Mouse (Mus musculus) stomach, embryonic 15.5 days (tissue): ENCODE data around the gene Dis3l2. TPM values are rescaled to one million over a fixed set of nuclear protein-coding genes. Genes with fewer than 3 reads are reported as not detected.

ENCODE experiments used
- ATAC-seq: fragments of 200-750 bp; cut with Nextera tagmentation; 2 replicates; pipeline ENCODE4 v1.8.0; 2017; ENCODE audit warnings: low read depth, moderate number of reproducible peaks, moderate TSS enrichment; ENCODE audit not compliant: insufficient read depth, low FRiP score
- H3K27ac ChIP-seq: fragments of 300-500 bp; sonication (generic); 2 replicates; pipeline ENCODE4 v1.5.1; 2015; ENCODE audit warnings: mild to moderate bottlenecking, inconsistent platforms
- H3K27me3 ChIP-seq: fragments of 300-500 bp; sonication (generic); replicated peaks from 2 replicates; pipeline ENCODE4 v1.6.1; 2015; ENCODE audit warnings: inconsistent platforms
- H3K36me3 ChIP-seq: fragments of 300-500 bp; sonication (generic); 2 replicates; pipeline ENCODE4 v1.6.1; 2015; ENCODE audit warnings: inconsistent platforms
- H3K4me1 ChIP-seq: fragments of 300-500 bp; sonication (generic); 2 replicates; pipeline ENCODE4 v1.6.1; 2015; ENCODE audit warnings: inconsistent platforms
- H3K4me2 ChIP-seq: fragments of 300-500 bp; sonication (generic); 2 replicates; pipeline ENCODE4 v1.6.1; 2015; ENCODE audit warnings: mild to moderate bottlenecking, inconsistent platforms
- H3K4me3 ChIP-seq: fragments of 300-500 bp; sonication (generic); replicated peaks from 2 replicates; pipeline ENCODE4 v1.5.1; 2015; ENCODE audit warnings: inconsistent platforms
- H3K9ac ChIP-seq: fragments of 300-500 bp; sonication (generic); 2 replicates; pipeline ENCODE4 v1.6.1; 2015; ENCODE audit warnings: inconsistent platforms
- H3K9me3 ChIP-seq: fragments of 300-500 bp; sonication (generic); 2 replicates; pipeline ENCODE4 v1.6.1; 2016; ENCODE audit warnings: inconsistent platforms
- WGBS: fragments of 180-500 bp; shearing (Covaris S2); methylation state at CpG from one replicate; pipeline ENCODE4 v1.1.7; 2015; 5-methylcytosine and 5-hydroxymethylcytosine counted together
- polyA plus RNA-seq: library from polyadenylated mRNA; unstranded; fragments of >200 nt; fragmentation: Nextera tagmentation; extraction: Ambion mirVana; gene quantifications from 2 replicates; pipeline ENCODE4 v1.2.1, GENCODE M21; 2015

The Dis3l2 gene
- polyA plus RNA-seq, 1 experiment from 2014 or later, result 18.9 TPM

- H3K36me3 ChIP-seq, result peaks cover 7% of the 10 kb centered on the region; the same call in 1 of the 2 replicates
- WGBS, result 62% methylated on average over 1 of the region's 1 CpGs
- no peak overlapping the region for H3K4me3 ChIP-seq
- H3K4me2 ChIP-seq, result no peak overlapping the region
- no peaks in the 10 kb centered on the region for H3K27me3 ChIP-seq
- ATAC-seq, result no peak
- H3K9me3 ChIP-seq, result no peaks in the 10 kb centered on the region
- H3K9ac ChIP-seq, result no peak overlapping the region
- no peaks in the 10 kb centered on the region for H3K4me1 ChIP-seq
- no peak overlapping the region for H3K27ac ChIP-seq
Observed at GRCm38 (mm10) chr1:86858876-86859275, 155.3 kb downstream of the Dis3l2 start.

GRCm38 (mm10) chr1:86859371-86859770 is 155.8 kb downstream of the Dis3l2 start:
- H3K36me3 ChIP-seq, result peaks cover 7% of the 10 kb centered on the region; the same call in 1 of the 2 replicates
- no peaks in the 10 kb centered on the region for H3K9me3 ChIP-seq
- no peak overlapping the region for H3K4me2 ChIP-seq
- no peak for ATAC-seq
- H3K9ac ChIP-seq, result no peak overlapping the region
- no peaks in the 10 kb centered on the region for H3K27me3 ChIP-seq
- 32% methylated on average over 1 of the region's 1 CpGs for WGBS
- no peaks in the 10 kb centered on the region for H3K4me1 ChIP-seq
- no peak overlapping the region for H3K4me3 ChIP-seq
- no peak overlapping the region for H3K27ac ChIP-seq

- H3K27me3 ChIP-seq, result no peaks in the 10 kb centered on the region
- H3K27ac ChIP-seq, result no peak overlapping the region
- 45% methylated on average over 2 of the region's 2 CpGs for WGBS
- H3K9ac ChIP-seq, result no peak overlapping the region
- H3K4me3 ChIP-seq, result no peak overlapping the region
- no peak for ATAC-seq
- no peaks in the 10 kb centered on the region for H3K9me3 ChIP-seq
- H3K4me1 ChIP-seq, result no peaks in the 10 kb centered on the region
- no peak overlapping the region for H3K4me2 ChIP-seq
- 0 out of 2 replicates have a peak, but pooled peaks cover 3% of the 10 kb centered on the region for H3K36me3 ChIP-seq
Observed at GRCm38 (mm10) chr1:86873745-86874144, 170.1 kb downstream of the Dis3l2 start.

- H3K9ac ChIP-seq, result no peak overlapping the region
- no peak overlapping the region for H3K4me3 ChIP-seq
- 0 out of 2 replicates have a peak, but pooled peaks cover 3% of the 10 kb centered on the region for H3K36me3 ChIP-seq
- no peak overlapping the region for H3K27ac ChIP-seq
- no peaks in the 10 kb centered on the region for H3K4me1 ChIP-seq
- H3K9me3 ChIP-seq, result no peaks in the 10 kb centered on the region
- no peak overlapping the region for H3K4me2 ChIP-seq
- no peaks in the 10 kb centered on the region for H3K27me3 ChIP-seq
- ATAC-seq, result no peak
Observed at GRCm38 (mm10) chr1:86878743-86879142, 175.1 kb downstream of the Dis3l2 start.

GRCm38 (mm10) chr1:86879547-86879946 is 175.9 kb downstream of the Dis3l2 start:
- WGBS, result 91% methylated on average over 2 of the region's 2 CpGs
- ATAC-seq, result no peak
- 0 out of 2 replicates have a peak, but pooled peaks cover 3% of the 10 kb centered on the region for H3K36me3 ChIP-seq

GRCm38 (mm10) chr1:86887060-86887459 is 183.5 kb downstream of the Dis3l2 start:
- no peak for ATAC-seq
- WGBS, result 92% methylated on average over 1 of the region's 1 CpGs
- H3K36me3 ChIP-seq, result no peaks in the 10 kb centered on the region

More at GRCm38 (mm10) chr1:86879547-86879946, 175.9 kb downstream of the Dis3l2 start:
- H3K27ac ChIP-seq, result no peak overlapping the region
- H3K4me2 ChIP-seq, result no peak overlapping the region
- H3K4me3 ChIP-seq, result no peak overlapping the region
- no peaks in the 10 kb centered on the region for H3K4me1 ChIP-seq
- no peak overlapping the region for H3K9ac ChIP-seq
- no peaks in the 10 kb centered on the region for H3K9me3 ChIP-seq
- no peaks in the 10 kb centered on the region for H3K27me3 ChIP-seq

DNA sequence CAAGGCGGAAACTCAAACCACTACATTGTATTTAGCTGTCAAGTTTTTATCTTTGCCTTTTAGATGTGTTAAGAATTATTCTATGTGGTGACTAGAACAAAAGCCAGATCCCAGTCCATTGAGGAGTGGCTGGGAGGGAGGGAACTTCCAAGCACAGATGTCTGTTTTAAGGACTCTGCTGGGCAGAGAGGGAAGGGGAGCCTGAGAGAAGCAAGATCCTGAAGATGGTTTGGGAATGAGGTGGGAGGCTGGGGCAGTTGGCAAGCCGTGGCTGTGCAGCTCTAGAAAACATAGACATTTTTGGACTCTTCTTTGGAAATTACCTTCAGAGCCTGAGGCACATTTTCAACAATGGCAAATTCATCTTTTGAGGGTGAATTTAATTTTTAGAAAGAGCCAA is 208.9 kb downstream of the Dis3l2 start:
- no peak overlapping the region for H3K27ac ChIP-seq
- no peaks in the 10 kb centered on the region for H3K27me3 ChIP-seq
- no peak for ATAC-seq
- WGBS, result 71% methylated on average over 2 of the region's 2 CpGs
- no peak overlapping the region for H3K4me3 ChIP-seq
- no peak overlapping the region for H3K9ac ChIP-seq
- H3K9me3 ChIP-seq, result no peaks in the 10 kb centered on the region
- no peaks in the 10 kb centered on the region for H3K4me1 ChIP-seq
- no peaks in the 10 kb centered on the region for H3K36me3 ChIP-seq
- no peak overlapping the region for H3K4me2 ChIP-seq

More at GRCm38 (mm10) chr1:86887060-86887459, 183.5 kb downstream of the Dis3l2 start:
- Histone ChIP-seq H3K9me3 (no peaks in the 10 kb centered on the region), H3K9ac (no peak overlapping the region), H3K27ac (no peak overlapping the region), H3K4me1 (no peaks in the 10 kb centered on the region), H3K4me3 (no peak overlapping the region), H3K27me3 (no peaks in the 10 kb centered on the region), H3K4me2 (no peak overlapping the region)

DNA sequence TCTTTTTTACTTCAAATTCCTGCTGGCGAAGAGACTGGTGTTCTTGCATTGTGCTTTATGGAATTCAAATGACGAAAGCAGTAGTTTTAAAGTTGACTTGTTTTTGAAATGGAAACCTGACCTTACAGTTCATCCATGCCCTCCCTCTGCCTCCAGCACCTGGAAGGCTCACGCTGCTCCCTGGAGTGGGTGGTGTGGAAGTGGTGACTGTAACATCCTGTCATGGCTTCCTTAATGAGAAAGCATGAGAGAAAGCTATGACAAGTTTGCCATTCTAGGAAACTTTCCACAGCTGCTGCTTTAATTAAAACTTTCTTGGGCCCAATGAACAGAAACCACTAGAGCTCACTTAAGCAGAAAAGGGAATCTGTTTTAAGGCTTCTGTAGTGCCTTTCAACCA is 210.3 kb downstream of the Dis3l2 start:
- Histone ChIP-seq H3K4me1 (no peaks in the 10 kb centered on the region), H3K27me3 (no peaks in the 10 kb centered on the region), H3K36me3 (no peaks in the 10 kb centered on the region), H3K4me2 (no peak overlapping the region), H3K9ac (no peak overlapping the region), H3K27ac (no peak overlapping the region), H3K4me3 (no peak overlapping the region), H3K9me3 (no peaks in the 10 kb centered on the region)
- no peak for ATAC-seq
- 81% methylated on average over 3 of the region's 3 CpGs for WGBS

GRCm38 (mm10) chr1:86914697-86915096 is 211.1 kb downstream of the Dis3l2 start:
- H3K4me1 ChIP-seq, result no peaks in the 10 kb centered on the region
- ATAC-seq, result no peak
- no peak overlapping the region for H3K27ac ChIP-seq
- H3K9me3 ChIP-seq, result no peaks in the 10 kb centered on the region
- no peaks in the 10 kb centered on the region for H3K27me3 ChIP-seq
- H3K36me3 ChIP-seq, result no peaks in the 10 kb centered on the region
- no peak overlapping the region for H3K9ac ChIP-seq
- WGBS, result 92% methylated on average over 2 of the region's 2 CpGs
- no peak overlapping the region for H3K4me3 ChIP-seq
- H3K4me2 ChIP-seq, result no peak overlapping the region

GRCm38 (mm10) chr1:86916355-86916984 is 212.9 kb downstream of the Dis3l2 start:
- no peaks in the 10 kb centered on the region for H3K36me3 ChIP-seq
- H3K27ac ChIP-seq, result peak overlapping the region; percentile 9; the same call in 1 of the 2 replicates
- no peak overlapping the region for H3K9ac ChIP-seq
- peak; percentile 75; the same call in 1 of the 2 replicates for ATAC-seq
- H3K4me1 ChIP-seq, result no peaks in the 10 kb centered on the region
- H3K9me3 ChIP-seq, result no peaks in the 10 kb centered on the region
- no peak overlapping the region for H3K4me2 ChIP-seq
- no peak overlapping the region for H3K4me3 ChIP-seq
- no peaks in the 10 kb centered on the region for H3K27me3 ChIP-seq
- 69% methylated on average over 8 of the region's 8 CpGs for WGBS

DNA sequence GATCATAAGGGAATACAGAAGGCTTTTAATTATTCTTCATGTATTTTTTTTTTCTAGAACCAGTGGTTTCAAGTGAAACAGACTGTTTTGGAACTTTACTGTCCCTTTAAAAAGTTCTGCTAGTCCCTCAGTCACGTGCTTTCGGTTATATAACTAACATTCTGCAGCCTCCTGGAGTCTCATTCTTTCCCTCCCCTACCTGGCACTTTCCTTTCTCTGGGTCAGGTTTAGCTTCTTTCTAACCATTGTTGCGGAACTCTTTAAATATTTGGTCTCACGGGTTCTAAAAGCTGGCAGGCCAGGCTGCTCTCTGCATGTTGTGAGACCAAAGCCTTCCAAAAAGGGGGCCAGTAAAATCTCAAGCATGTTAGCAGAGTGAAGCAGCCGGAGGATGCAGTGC is 222.2 kb downstream of the Dis3l2 start:
- Histone ChIP-seq H3K27me3 (no peaks in the 10 kb centered on the region), H3K4me2 (no peak overlapping the region), H3K4me3 (no peak overlapping the region), H3K36me3 (no peaks in the 10 kb centered on the region), H3K9ac (no peak overlapping the region), H3K27ac (no peak overlapping the region), H3K4me1 (no peaks in the 10 kb centered on the region), H3K9me3 (no peaks in the 10 kb centered on the region)
- 59% methylated on average over 5 of the region's 5 CpGs for WGBS
- ATAC-seq, result no peak

- ATAC-seq, result no peak
Observed at GRCm38 (mm10) chr1:86931606-86932379, 228.2 kb downstream of the Dis3l2 start.

More at GRCm38 (mm10) chr1:86931606-86932379, 228.2 kb downstream of the Dis3l2 start:
- Histone ChIP-seq H3K27me3 (no peaks in the 10 kb centered on the region), H3K4me2 (no peak overlapping the region), H3K9me3 (no peaks in the 10 kb centered on the region), H3K9ac (no peak overlapping the region), H3K4me1 (no peaks in the 10 kb centered on the region), H3K27ac (no peak overlapping the region), H3K4me3 (no peak overlapping the region), H3K36me3 (no peaks in the 10 kb centered on the region)
- WGBS, result 86% methylated on average over 4 of the region's 4 CpGs
